Mouse (Mus musculus) lung, embryonic 16.5 days (tissue): ENCODE measurements around the gene AA467197. TPM values are rescaled to one million over a fixed set of nuclear protein-coding genes. Genes with fewer than 3 reads are reported as not detected.
A peak's percentile ranks its signal among the peaks of the same experiment; 100 is the strongest.

ENCODE experiments used
- ATAC-seq: fragments of 200-750 bp; cut with Nextera tagmentation; 2 replicates; pipeline ENCODE4 v1.8.0; 2017; ENCODE audit warnings: low read depth, mild to moderate bottlenecking, moderate library complexity
- H3K27ac ChIP-seq: fragments of 300-500 bp; sonication (generic); 2 replicates; pipeline ENCODE4 v1.5.1; 2014; ENCODE audit warnings: mild to moderate bottlenecking, control low read depth, low read length
- H3K27me3 ChIP-seq: fragments of 300-500 bp; sonication (generic); 2 replicates; pipeline ENCODE4 v1.6.1; 2014; ENCODE audit warnings: low read depth, low read length, mixed read lengths; ENCODE audit not compliant: control insufficient read depth, insufficient read depth
- H3K36me3 ChIP-seq: fragments of 300-500 bp; sonication (generic); 2 replicates; pipeline ENCODE4 v1.6.1; 2014; ENCODE audit warnings: low read length; ENCODE audit not compliant: control insufficient read depth, insufficient read depth
- H3K4me1 ChIP-seq: fragments of 300-500 bp; sonication (generic); replicated peaks from 2 replicates; pipeline ENCODE4 v1.6.1; 2014; ENCODE audit warnings: low read length, mixed read lengths; ENCODE audit not compliant: control insufficient read depth, insufficient read depth
- H3K4me2 ChIP-seq: fragments of 300-500 bp; sonication (generic); 2 replicates; pipeline ENCODE4 v1.6.1; 2014; ENCODE audit warnings: low read depth, low read length, control low read depth
- H3K4me3 ChIP-seq: fragments of 300-500 bp; sonication (generic); 2 replicates; pipeline ENCODE4 v1.5.1; 2014; ENCODE audit warnings: mild to moderate bottlenecking, low read length, control low read depth
- H3K9ac ChIP-seq: fragments of 300-500 bp; sonication (generic); 2 replicates; pipeline ENCODE4 v1.6.1; 2014; ENCODE audit warnings: low read length, control low read depth
- H3K9me3 ChIP-seq: fragments of 300-500 bp; sonication (generic); 2 replicates; pipeline ENCODE4 v1.6.1; 2016; ENCODE audit warnings: low read length; ENCODE audit not compliant: control insufficient read depth
- WGBS: fragments of 180-500 bp; shearing (Covaris S2); extraction: QIAGEN DNeasy Blood & Tissue Kit; methylation state at CpG from one replicate; pipeline ENCODE4 v1.1.7; 2014; 5-methylcytosine and 5-hydroxymethylcytosine counted together
- polyA plus RNA-seq: library from polyadenylated mRNA; unstranded; fragments of >200 nt; fragmentation: Nextera tagmentation; extraction: Ambion mirVana; gene quantifications from 2 replicates; pipeline ENCODE4 v1.2.1, GENCODE M21; 2015

Gene AA467197
- polyA plus RNA-seq, 1 experiment from 2014 or later: 0.53 TPM

DNA sequence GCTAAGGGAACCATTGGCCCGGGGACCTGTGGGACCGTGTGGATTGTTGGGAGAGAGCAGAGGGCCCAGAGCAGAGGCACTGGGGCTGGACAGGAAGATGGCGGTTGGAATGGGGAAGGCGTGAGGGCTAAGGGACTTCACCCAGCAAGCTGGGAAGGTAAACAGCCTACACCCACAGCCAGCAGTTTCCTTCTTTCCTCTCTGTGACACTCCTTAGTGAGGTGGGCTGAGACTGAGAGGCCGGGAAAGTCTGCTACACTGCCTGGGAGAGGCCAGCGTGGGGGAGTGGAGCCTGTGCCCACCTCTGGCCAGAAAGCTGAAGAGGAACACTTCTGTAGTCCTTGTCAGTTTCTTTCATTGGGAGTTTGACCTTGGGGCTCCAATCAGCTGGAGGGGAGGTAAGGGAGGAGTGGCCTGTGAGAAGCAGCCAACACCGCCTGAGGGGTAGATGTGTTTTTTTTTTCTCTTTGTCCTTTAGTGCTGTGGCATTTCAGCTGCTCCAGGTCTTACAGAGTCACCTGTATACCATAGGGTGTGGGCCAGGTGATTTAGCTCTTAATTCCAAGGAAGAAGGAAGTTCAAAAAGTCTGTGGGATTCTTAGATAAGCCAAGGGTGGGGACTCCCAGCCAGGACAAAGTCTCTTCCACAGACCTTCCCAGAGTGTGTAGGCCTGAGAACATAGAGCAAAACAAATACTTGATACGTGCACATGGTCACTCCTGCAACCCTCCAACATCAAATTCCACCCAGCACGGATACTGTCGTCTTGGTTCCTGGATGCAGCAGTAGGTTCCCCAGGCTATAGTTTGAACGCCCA lies 21.1 kb downstream of the AA467197 start:
- no peaks in the 10 kb centered on the region for H3K36me3 ChIP-seq

GRCm38 (mm10) chr2:122659825-122660224 lies 23.0 kb downstream of the AA467197 start:
- Histone ChIP-seq H3K4me1 (no peaks in the 10 kb centered on the region), H3K27me3 (no peaks in the 10 kb centered on the region), H3K9me3 (no peaks in the 10 kb centered on the region), H3K4me2 (no peak overlapping the region), H3K27ac (no peak overlapping the region), H3K4me3 (no peak overlapping the region), H3K9ac (no peak overlapping the region), H3K36me3 (no peaks in the 10 kb centered on the region)
- WGBS: 75% methylated on average over 7 of the region's 7 CpGs
- ATAC-seq: no peak

More for the DNA sequence above, 21.1 kb downstream of the AA467197 start:
- no peak overlapping the region for H3K4me3 ChIP-seq
- H3K4me2 ChIP-seq: no peak overlapping the region
- ATAC-seq: no peak
- H3K27ac ChIP-seq: no peak overlapping the region
- 75% methylated on average over 11 of the region's 11 CpGs for WGBS
- H3K4me1 ChIP-seq: no peaks in the 10 kb centered on the region
- H3K9ac ChIP-seq: no peak overlapping the region
- no peaks in the 10 kb centered on the region for H3K9me3 ChIP-seq
- H3K27me3 ChIP-seq: no peaks in the 10 kb centered on the region

- no peak for ATAC-seq
- H3K4me3 ChIP-seq: no peak overlapping the region
- WGBS: 34% methylated on average over 6 of the region's 6 CpGs
- no peak overlapping the region for H3K27ac ChIP-seq
- no peaks in the 10 kb centered on the region for H3K9me3 ChIP-seq
- no peak overlapping the region for H3K4me2 ChIP-seq
- no peaks in the 10 kb centered on the region for H3K27me3 ChIP-seq
- H3K9ac ChIP-seq: no peak overlapping the region
- no peaks in the 10 kb centered on the region for H3K4me1 ChIP-seq
- H3K36me3 ChIP-seq: no peaks in the 10 kb centered on the region
These were observed 28.6 kb downstream of the AA467197 start for GRCm38 (mm10) chr2:122665253-122665972.

DNA sequence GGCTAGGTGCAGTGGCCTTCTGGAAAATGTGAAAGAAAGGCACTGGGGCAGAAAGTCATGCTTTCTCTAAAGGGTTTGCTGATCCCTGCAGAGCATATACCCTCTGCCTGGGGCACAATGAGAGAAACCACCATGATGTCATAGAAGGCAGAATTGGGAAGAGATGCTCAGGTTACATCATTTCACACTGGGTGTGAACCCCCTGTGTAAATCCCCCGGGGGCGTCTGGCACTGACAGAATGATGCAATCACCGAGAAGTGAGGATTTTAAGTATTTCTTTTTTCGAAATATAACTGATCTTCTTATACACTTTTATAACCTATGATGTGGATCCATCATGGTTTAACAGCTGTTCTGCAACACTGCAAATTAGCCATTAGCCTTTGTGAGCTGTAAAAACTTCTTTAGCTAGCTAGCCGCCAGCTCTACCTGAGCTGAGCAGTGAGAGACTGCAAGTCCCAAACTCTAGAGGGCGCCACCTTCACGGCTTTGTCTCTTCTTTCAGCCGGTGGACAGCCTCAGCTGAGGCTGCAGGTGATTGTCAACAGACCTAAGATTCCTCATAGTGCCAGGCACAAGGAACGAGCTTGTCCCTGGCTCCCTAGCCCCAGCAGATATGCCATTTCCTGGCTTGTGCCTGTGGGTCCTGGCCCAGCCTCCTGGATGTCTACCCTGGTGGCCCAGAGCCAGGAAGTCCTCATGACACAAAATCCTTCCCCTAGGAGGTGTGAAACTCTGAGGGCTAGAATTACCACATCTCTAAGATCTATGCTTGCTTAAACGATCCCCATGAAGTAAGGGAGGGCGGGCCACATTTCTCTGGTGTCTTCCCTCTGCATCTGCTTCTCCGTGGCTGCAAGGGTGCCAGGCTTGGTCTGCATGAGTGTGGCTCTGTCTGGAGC lies 29.4 kb downstream of the AA467197 start:
- Histone ChIP-seq H3K4me1 (no peaks in the 10 kb centered on the region), H3K4me3 (no peak overlapping the region), H3K27ac (no peak overlapping the region), H3K9me3 (no peaks in the 10 kb centered on the region), H3K9ac (no peak overlapping the region), H3K4me2 (no peak overlapping the region), H3K36me3 (no peaks in the 10 kb centered on the region), H3K27me3 (no peaks in the 10 kb centered on the region)
- ATAC-seq: peak; percentile 31; the same call in 1 of the 2 replicates
- 31% methylated on average over 12 of the region's 12 CpGs for WGBS

GRCm38 (mm10) chr2:122667856-122668255 lies 31.1 kb downstream of the AA467197 start:
- no peak for ATAC-seq
- Histone ChIP-seq H3K4me3 (no peak overlapping the region), H3K27me3 (no peaks in the 10 kb centered on the region), H3K9ac (no peak overlapping the region), H3K36me3 (no peaks in the 10 kb centered on the region), H3K4me1 (no peaks in the 10 kb centered on the region), H3K4me2 (no peak overlapping the region), H3K9me3 (no peaks in the 10 kb centered on the region), H3K27ac (no peak overlapping the region)
- 18% methylated on average over 5 of the region's 5 CpGs for WGBS

DNA sequence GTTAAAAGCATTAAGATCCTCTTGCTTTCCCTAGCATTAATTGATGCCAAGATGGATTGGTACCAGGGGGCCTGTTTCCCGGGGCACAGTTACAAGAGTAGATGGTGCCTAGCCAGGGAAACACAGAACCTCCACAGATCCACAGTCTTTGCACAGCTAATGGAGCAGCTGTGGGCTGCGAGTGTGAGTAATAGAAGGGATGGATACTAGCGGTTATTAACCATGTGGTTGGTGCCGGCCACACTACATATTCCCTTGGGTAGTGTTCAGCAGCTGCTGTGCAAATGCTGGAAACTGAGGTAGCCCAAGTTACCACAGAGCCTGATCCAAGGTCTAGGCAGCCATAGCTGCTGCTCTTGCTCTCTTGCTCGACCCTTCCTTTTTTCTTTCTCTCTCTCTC lies 34.9 kb downstream of the AA467197 start:
- H3K9ac ChIP-seq: no peak overlapping the region
- H3K27ac ChIP-seq: no peak overlapping the region
- no peak for ATAC-seq
- H3K4me1 ChIP-seq: no peaks in the 10 kb centered on the region
- H3K27me3 ChIP-seq: no peaks in the 10 kb centered on the region
- no peak overlapping the region for H3K4me3 ChIP-seq
- no peak overlapping the region for H3K4me2 ChIP-seq
- H3K36me3 ChIP-seq: no peaks in the 10 kb centered on the region
- no peaks in the 10 kb centered on the region for H3K9me3 ChIP-seq
- WGBS: 65% methylated on average over 5 of the region's 5 CpGs

DNA sequence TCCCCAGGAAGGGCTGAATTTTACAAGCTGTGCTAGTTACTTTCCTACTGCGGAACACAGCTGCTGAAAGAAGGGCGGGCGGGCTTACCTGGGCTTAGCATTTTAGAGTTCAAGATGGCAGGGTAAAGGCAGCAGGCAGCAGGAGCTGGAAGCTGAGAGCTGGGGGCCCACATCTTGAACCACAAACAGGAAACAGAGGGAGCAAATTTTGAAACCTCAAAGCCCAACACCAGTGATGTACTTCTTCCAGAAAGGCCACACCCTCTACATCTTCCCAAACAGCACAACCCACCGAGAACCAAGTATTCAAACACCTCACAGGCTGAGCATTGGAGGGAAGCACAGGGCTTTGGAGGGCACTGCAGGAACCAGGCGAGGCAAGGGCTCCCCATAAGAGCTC lies 36.1 kb downstream of the AA467197 start:
- no peaks in the 10 kb centered on the region for H3K9me3 ChIP-seq
- no peak overlapping the region for H3K4me3 ChIP-seq
- no peak for ATAC-seq
- 63% methylated on average over 5 of the region's 5 CpGs for WGBS
- H3K4me2 ChIP-seq: no peak overlapping the region
- no peaks in the 10 kb centered on the region for H3K36me3 ChIP-seq
- no peak overlapping the region for H3K27ac ChIP-seq
- H3K4me1 ChIP-seq: no peaks in the 10 kb centered on the region
- H3K9ac ChIP-seq: no peak overlapping the region
- no peaks in the 10 kb centered on the region for H3K27me3 ChIP-seq

DNA sequence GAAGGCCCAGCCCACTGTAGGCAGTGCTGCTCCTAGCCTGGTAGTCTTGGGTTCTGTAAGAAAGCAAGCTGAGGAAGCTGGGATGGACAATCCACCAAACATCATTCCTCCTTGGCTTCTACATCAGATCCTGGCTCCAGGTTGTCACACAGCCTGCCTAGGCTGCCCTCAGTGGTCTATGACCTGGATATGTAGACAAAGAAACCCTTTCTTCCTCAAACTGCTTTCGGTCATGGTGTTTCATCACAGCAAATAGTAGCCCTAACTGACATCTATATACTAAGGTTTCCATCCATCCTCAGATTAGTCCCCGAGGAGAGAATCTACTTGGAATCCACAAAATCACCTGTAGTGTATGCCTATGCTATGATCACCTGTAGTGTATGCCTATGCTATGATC lies 38.3 kb downstream of the AA467197 start:
- Histone ChIP-seq H3K4me3 (no peak overlapping the region), H3K4me1 (no peaks in the 10 kb centered on the region), H3K9me3 (no peaks in the 10 kb centered on the region), H3K27me3 (no peaks in the 10 kb centered on the region), H3K36me3 (no peaks in the 10 kb centered on the region), H3K27ac (no peak overlapping the region), H3K4me2 (no peak overlapping the region), H3K9ac (no peak overlapping the region)
- ATAC-seq: no peak
- 87% methylated on average over 2 of the region's 2 CpGs for WGBS
